Comparison of ENCODE assay signal across 18 mouse cellular contexts in genomic region chr15:82437975-82438617, GRCm38 (mm10). TPM values are rescaled to one million over a fixed set of nuclear protein-coding genes. Genes with fewer than 3 reads are reported as not detected.
DNase-seq lines count a peak whose midpoint lies in the region; ATAC-seq and TF ChIP-seq lines count a peak whose summit lies in the region.
"Had no signal": no experiment of that assay in that cellular context is flagged by ENCODE, and none has a peak within 500 bp of the region (broad histone marks: within the 10 kb centered on the region; RNA-seq: fewer than 3 reads in every experiment).

No protein-coding gene starts in this region.

- 0 out of 2 replicates have a peak, but pooled peaks have one; percentile 6 for TF ChIP-seq CTCF in hindbrain, postnatal 0 days (IDR thresholded peaks at IDR 0.05; ENCODE audit: low read depth)

- no peak overlapping the region for H3K4me3 ChIP-seq in hindbrain, postnatal 0 days (ENCODE audit: low read length)
- no peak overlapping the region for H3K4me3 ChIP-seq in hindbrain, embryonic 16.5 days (ENCODE audit: low read length)
- no peak overlapping the region for H3K4me3 ChIP-seq in liver, embryonic 13.5 days (replicated peaks)
- no peak overlapping the region for H3K4me3 ChIP-seq in hindbrain, embryonic 13.5 days
- H3K4me3 ChIP-seq: heart, adult 2 months; limb, embryonic 12.5 days had no signal

- no peak overlapping the region for H3K4me2 ChIP-seq in hindbrain, postnatal 0 days (ENCODE audit: low read depth, low read length)
- H3K4me2 ChIP-seq in hindbrain, embryonic 16.5 days (ENCODE audit: low read length) = no peak overlapping the region
- no peak overlapping the region for H3K4me2 ChIP-seq in liver, embryonic 13.5 days
- no peak overlapping the region for H3K4me2 ChIP-seq in hindbrain, embryonic 13.5 days
- H3K4me2 ChIP-seq: limb, embryonic 12.5 days had no signal

- no peak for ATAC-seq in hindbrain, postnatal 0 days
- ATAC-seq in hindbrain, embryonic 16.5 days = no peak
- peak; percentile 41; the same call in 1 of the 2 replicates for ATAC-seq in liver, embryonic 13.5 days (ENCODE audit: low read depth)
- ATAC-seq in erythroid progenitor cell, adult 5-6 weeks (replicated peaks; ENCODE audit: low FRiP score, poor library complexity, severe bottlenecking) = no peak
- ATAC-seq in hindbrain, embryonic 13.5 days (ENCODE audit: low FRiP score) = no peak
- ATAC-seq: activated CD4-positive, CD25-positive, alpha-beta regulatory T cell, adult 4 months had no signal

- H3K9ac ChIP-seq in hindbrain, postnatal 0 days (replicated peaks; ENCODE audit: low read length) = no peak overlapping the region
- no peak overlapping the region; the same call in 1 of the 2 replicates for H3K9ac ChIP-seq in hindbrain, embryonic 16.5 days (ENCODE audit: low read depth, low read length)
- H3K9ac ChIP-seq in liver, embryonic 13.5 days = no peak overlapping the region
- no peak overlapping the region for H3K9ac ChIP-seq in hindbrain, embryonic 13.5 days
- H3K9ac ChIP-seq: limb, embryonic 12.5 days had no signal

- no peaks in the 10 kb centered on the region for H3K27me3 ChIP-seq in hindbrain, postnatal 0 days (ENCODE audit: insufficient read depth, low read length)
- H3K27me3 ChIP-seq in hindbrain, embryonic 16.5 days (replicated peaks; ENCODE audit: control insufficient read depth, insufficient read depth, low read length) = no peaks in the 10 kb centered on the region
- no peaks in the 10 kb centered on the region for H3K27me3 ChIP-seq in liver, embryonic 13.5 days
- no peaks in the 10 kb centered on the region for H3K27me3 ChIP-seq in hindbrain, embryonic 13.5 days
- H3K27me3 ChIP-seq: limb, embryonic 12.5 days had no signal

- no peaks in the 10 kb centered on the region for H3K4me1 ChIP-seq in hindbrain, postnatal 0 days (ENCODE audit: insufficient read depth, low read length)
- H3K4me1 ChIP-seq in hindbrain, embryonic 16.5 days (ENCODE audit: control insufficient read depth, insufficient read depth, low read depth, low read length) = no peaks in the 10 kb centered on the region
- no peaks in the 10 kb centered on the region for H3K4me1 ChIP-seq in liver, embryonic 13.5 days (replicated peaks)
- no peaks in the 10 kb centered on the region for H3K4me1 ChIP-seq in hindbrain, embryonic 13.5 days (replicated peaks)
- H3K4me1 ChIP-seq: limb, embryonic 12.5 days had no signal

- 72% methylated on average over 5 of the region's 5 CpGs for WGBS in hindbrain, postnatal 0 days
- WGBS in hindbrain, embryonic 16.5 days = 72% methylated on average over 5 of the region's 5 CpGs
- 53% methylated on average over 5 of the region's 5 CpGs for WGBS in liver, embryonic 13.5 days (ENCODE audit: insufficient replicate concordance)
- 77% methylated on average over 5 of the region's 5 CpGs for WGBS in hindbrain, embryonic 13.5 days

- H3K36me3 ChIP-seq in hindbrain, postnatal 0 days (ENCODE audit: insufficient read depth, low read length) = no peaks in the 10 kb centered on the region
- no peaks in the 10 kb centered on the region for H3K36me3 ChIP-seq in hindbrain, embryonic 16.5 days (ENCODE audit: control insufficient read depth, insufficient read depth, low read length)
- H3K36me3 ChIP-seq in liver, embryonic 13.5 days = no peaks in the 10 kb centered on the region
- H3K36me3 ChIP-seq in hindbrain, embryonic 13.5 days = no peaks in the 10 kb centered on the region
- H3K36me3 ChIP-seq: limb, embryonic 12.5 days had no signal

- no peak overlapping the region for H3K27ac ChIP-seq in hindbrain, postnatal 0 days
- no peak overlapping the region for H3K27ac ChIP-seq in hindbrain, embryonic 16.5 days (ENCODE audit: low read depth, low read length)
- no peak overlapping the region for H3K27ac ChIP-seq in liver, embryonic 13.5 days
- no peak overlapping the region for H3K27ac ChIP-seq in hindbrain, embryonic 13.5 days
- H3K27ac ChIP-seq: heart, adult 2 months; limb, embryonic 12.5 days had no signal

- no peak for DNase-seq in hindbrain, postnatal 0 days (ENCODE audit: low spot score)
- DNase-seq in A20 (ENCODE audit: low read depth, low spot score) = peak; percentile 14
- DNase-seq in kidney, adult 11 months = peak; percentile 37
- DNase-seq in liver, embryonic 13.5 days = no peak
- no peak for DNase-seq in c-Kit-positive CD71-positive TER-119-positive erythroid progenitor cells, embryonic 14.5 days (ENCODE audit: low spot score)
- DNase-seq: cerebellum, postnatal 36 days; heart, adult 2 months had no signal

- peaks cover 7% of the 10 kb centered on the region; the same call in 1 of the 2 replicates for H3K9me3 ChIP-seq in hindbrain, postnatal 0 days (ENCODE audit: low read length)
- 0 out of 2 replicates have a peak, but pooled peaks cover 3% of the 10 kb centered on the region for H3K9me3 ChIP-seq in hindbrain, embryonic 16.5 days (ENCODE audit: control insufficient read depth, low read length)
- no peaks in the 10 kb centered on the region for H3K9me3 ChIP-seq in liver, embryonic 13.5 days (replicated peaks)
- H3K9me3 ChIP-seq in hindbrain, embryonic 13.5 days = 0 out of 2 replicates have a peak, but pooled peaks cover 8% of the 10 kb centered on the region

RNA-seq across cellular contexts. Expression of gene Cyp2d9, which starts 4.9 kb away (rescaled TPM):
- not detected in 2 replicates for total RNA-seq in hindbrain, postnatal 0 days (2014; rRNA removed)
- not detected in 2 replicates for polyA plus RNA-seq in hindbrain, postnatal 0 days (2015; fragmentation: Nextera tagmentation; extraction: Ambion mirVana)
- polyA plus RNA-seq in hindbrain, embryonic 16.5 days (2015; fragmentation: Nextera tagmentation; extraction: Ambion mirVana) = not detected in 2 replicates
- polyA plus RNA-seq in liver, embryonic 13.5 days (2015; fragmentation: Nextera tagmentation; extraction: Ambion mirVana) = 0.71 and 1.4 TPM in 2 replicates
- total RNA-seq in erythroid progenitor cell, adult 5-6 weeks (2015; ENCODE audit: low replicate concordance) = not detected in 2 replicates
- total RNA-seq in erythroid progenitor cell, adult 5-6 weeks (2017; ENCODE audit: low replicate concordance) = not detected in 2 replicates
- not detected in 2 replicates for polyA plus RNA-seq in hindbrain, embryonic 13.5 days (2015; fragmentation: Nextera tagmentation; extraction: Ambion mirVana)
- total RNA-seq: heart, adult 2 months; layer of hippocampus, postnatal 14 days; midbrain, postnatal 0 days; neutrophil, adult 5-6 weeks had no signal
- polyA plus RNA-seq: activated CD4-positive, CD25-positive, alpha-beta regulatory T cell, adult 4 months; brain, embryonic 14.5 days; hindbrain, embryonic 11.5 days; limb, embryonic 12.5 days; midbrain, postnatal 0 days; thymus, postnatal 0 days had no signal

RNA-seq across cellular contexts. Expression of gene Cyp2d10, which starts 31.1 kb away (rescaled TPM):
- not detected in 2 replicates for total RNA-seq in hindbrain, postnatal 0 days (2014; rRNA removed)
- polyA plus RNA-seq in hindbrain, postnatal 0 days (2015; fragmentation: Nextera tagmentation; extraction: Ambion mirVana) = not detected in 2 replicates
- polyA plus RNA-seq in hindbrain, embryonic 16.5 days (2015; fragmentation: Nextera tagmentation; extraction: Ambion mirVana) = not detected in 2 replicates
- polyA plus RNA-seq in liver, embryonic 13.5 days (2015; fragmentation: Nextera tagmentation; extraction: Ambion mirVana) = 18.9 and 19.6 TPM in 2 replicates
- total RNA-seq in erythroid progenitor cell, adult 5-6 weeks (2015; ENCODE audit: low replicate concordance) = not detected in 2 replicates
- total RNA-seq in erythroid progenitor cell, adult 5-6 weeks (2017; ENCODE audit: low replicate concordance) = not detected in 2 replicates
- polyA plus RNA-seq in hindbrain, embryonic 13.5 days (2015; fragmentation: Nextera tagmentation; extraction: Ambion mirVana) = not detected in 2 replicates
- total RNA-seq: layer of hippocampus, postnatal 14 days; midbrain, postnatal 0 days; neutrophil, adult 5-6 weeks had no signal
- polyA plus RNA-seq: activated CD4-positive, CD25-positive, alpha-beta regulatory T cell, adult 4 months; brain, embryonic 14.5 days; hindbrain, embryonic 11.5 days; limb, embryonic 12.5 days; midbrain, postnatal 0 days; thymus, postnatal 0 days had no signal

RNA-seq across cellular contexts. Expression of gene Cyp2d11, which starts 44.3 kb away (rescaled TPM):
- total RNA-seq in hindbrain, postnatal 0 days (2014; rRNA removed) = not detected in 2 replicates
- not detected in 2 replicates for polyA plus RNA-seq in hindbrain, postnatal 0 days (2015; fragmentation: Nextera tagmentation; extraction: Ambion mirVana)
- polyA plus RNA-seq in hindbrain, embryonic 16.5 days (2015; fragmentation: Nextera tagmentation; extraction: Ambion mirVana) = not detected in 2 replicates
- polyA plus RNA-seq in liver, embryonic 13.5 days (2015; fragmentation: Nextera tagmentation; extraction: Ambion mirVana) = not detected in 2 replicates
- total RNA-seq in erythroid progenitor cell, adult 5-6 weeks (2015; ENCODE audit: low replicate concordance) = not detected in 2 replicates
- not detected in 2 replicates for total RNA-seq in erythroid progenitor cell, adult 5-6 weeks (2017; ENCODE audit: low replicate concordance)
- not detected in 2 replicates for polyA plus RNA-seq in hindbrain, embryonic 13.5 days (2015; fragmentation: Nextera tagmentation; extraction: Ambion mirVana)
- total RNA-seq: layer of hippocampus, postnatal 14 days; midbrain, postnatal 0 days; neutrophil, adult 5-6 weeks had no signal
- polyA plus RNA-seq: activated CD4-positive, CD25-positive, alpha-beta regulatory T cell, adult 4 months; brain, embryonic 14.5 days; heart, adult 2 months; hindbrain, embryonic 11.5 days; limb, embryonic 12.5 days; midbrain, postnatal 0 days; thymus, postnatal 0 days had no signal

RNA-seq across cellular contexts. Expression of gene Cyp2d22, which starts 58.0 kb away (rescaled TPM):
- total RNA-seq in hindbrain, postnatal 0 days (2014; rRNA removed) = 3.6 and 6.1 TPM in 2 replicates
- 3.7 and 5.1 TPM in 2 replicates for polyA plus RNA-seq in hindbrain, postnatal 0 days (2015; fragmentation: Nextera tagmentation; extraction: Ambion mirVana)
- 3.3 TPM in 2 replicates for polyA plus RNA-seq in hindbrain, embryonic 16.5 days (2015; fragmentation: Nextera tagmentation; extraction: Ambion mirVana)
- 7.8 and 9.3 TPM in 2 replicates for polyA plus RNA-seq in liver, embryonic 13.5 days (2015; fragmentation: Nextera tagmentation; extraction: Ambion mirVana)
- total RNA-seq in erythroid progenitor cell, adult 5-6 weeks (2015; ENCODE audit: low replicate concordance) = not detected in 2 replicates
- total RNA-seq in erythroid progenitor cell, adult 5-6 weeks (2017; ENCODE audit: low replicate concordance) = not detected in 2 replicates
- polyA plus RNA-seq in hindbrain, embryonic 13.5 days (2015; fragmentation: Nextera tagmentation; extraction: Ambion mirVana) = 2.1 and 2.6 TPM in 2 replicates

Comparison
In these comparisons a context has a peak if more than half of its experiments do, and no peak if none do; other contexts are left out.
1. DNase-seq: peak in A20 (single experiment) and kidney, adult 11 months (single experiment); none in hindbrain, postnatal 0 days (single experiment), liver, embryonic 13.5 days (single experiment) and c-Kit-positive CD71-positive TER-119-positive erythroid progenitor cells, embryonic 14.5 days (single experiment).
2. RNA of gene Cyp2d10, which starts 31.1 kb away (polyA plus RNA-seq): 18.9 to 19.6 TPM in liver, embryonic 13.5 days; not detected in hindbrain, postnatal 0 days, not detected in hindbrain, embryonic 16.5 days and not detected in hindbrain, embryonic 13.5 days; every median in the first group is over 10 times any median in the second.